Mouse (Mus musculus) testis, adult 2 months (tissue): ENCODE data around the gene Gpc4.

Experiments
- CTCF ChIP-seq: fragments of 200-500 bp; IDR thresholded peaks from 2 replicates; pipeline ENCODE4 v1.5.1; 2012; ENCODE audit warnings: low read depth, mild to moderate bottlenecking, inconsistent platforms, low read length, moderate library complexity; ENCODE audit not compliant: control insufficient read depth, insufficient read depth, insufficient replicate concordance
- POLR2A ChIP-seq: fragments of 200-500 bp; IDR thresholded peaks from 2 replicates; pipeline ENCODE4 v1.6.1; 2012; ENCODE audit warnings: low read depth, mild to moderate bottlenecking, inconsistent platforms, low read length, moderate library complexity; ENCODE audit not compliant: control insufficient read depth

DNA sequence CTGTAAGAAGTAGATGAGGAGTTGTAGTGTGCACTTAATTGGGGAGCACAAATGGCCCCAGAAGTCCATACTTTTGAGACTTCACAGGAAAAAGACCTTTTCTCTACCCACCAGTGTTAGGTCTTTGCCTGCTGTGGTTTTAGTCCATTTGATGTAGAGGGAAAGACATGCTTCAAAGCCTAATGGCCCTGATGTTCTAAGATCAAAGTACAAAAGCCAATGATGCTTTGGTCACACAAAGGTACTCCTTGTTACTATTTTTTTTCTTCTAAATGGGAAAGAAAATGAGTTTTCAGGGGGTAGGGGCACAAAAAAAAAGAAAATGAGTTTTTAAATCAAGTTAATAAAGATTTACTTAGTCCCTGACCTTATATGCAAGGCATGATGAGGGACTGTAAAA is 24.7 kb downstream of the Gpc4 start:
- TF ChIP-seq CTCF = no peak
- TF ChIP-seq POLR2A = no peak
